Mouse (Mus musculus) heart, postnatal 0 days (tissue): ENCODE data around the gene Acta2.

Source experiments
- CTCF ChIP-seq: IDR thresholded peaks from 2 replicates; pipeline ENCODE4 v1.5.1; 2016; ENCODE audit warnings: antibody characterized with exemption, control low read depth, low read depth
- EP300 ChIP-seq: IDR thresholded peaks from 2 replicates; pipeline ENCODE4 v1.6.1; 2016; ENCODE audit warnings: antibody characterized with exemption, low read depth

DNA sequence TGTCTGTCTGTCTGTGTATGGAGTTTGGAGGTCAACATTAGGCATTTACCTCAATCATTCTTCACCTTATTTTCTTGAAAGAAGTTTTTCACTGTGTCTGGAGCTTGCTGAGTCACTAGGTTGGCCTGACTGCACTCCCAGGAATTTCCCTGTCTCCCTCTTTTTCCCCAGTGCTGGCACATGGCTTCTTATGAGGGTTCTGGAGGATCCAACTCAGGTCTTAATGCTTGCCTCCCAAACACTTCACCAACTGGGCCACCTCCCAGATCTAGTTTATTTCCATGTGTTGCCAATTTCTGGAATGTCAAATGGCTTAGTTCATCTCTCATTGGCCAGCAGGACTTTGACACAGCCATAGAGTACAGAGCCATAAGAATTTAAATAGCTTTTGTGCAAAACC is 49.5 kb upstream of the Acta2 start:
- TF ChIP-seq CTCF (no peak), EP300 (no peak)
